Mouse (Mus musculus) myocyte (in vitro differentiated cells): ENCODE data around the gene Plcb4.

Experiments used
- CEBPB ChIP-seq: IDR thresholded peaks from 2 replicates; pipeline ENCODE4 v1.6.1; 2011; ENCODE audit warnings: mild to moderate bottlenecking, moderate library complexity; ENCODE audit not compliant: poor library complexity, insufficient read depth, severe bottlenecking
- E2F4 ChIP-seq: IDR thresholded peaks from one replicate; pipeline ENCODE4 v1.6.1; 2011; ENCODE audit warnings: mild to moderate bottlenecking, control low read depth, moderate library complexity; ENCODE audit not compliant: insufficient read depth
- MAX ChIP-seq: IDR thresholded peaks from one replicate; pipeline ENCODE4 v1.6.1; 2011; ENCODE audit warnings: low read depth, mild to moderate bottlenecking, control low read depth
- MYOD1 ChIP-seq, 3 experiments: IDR thresholded peaks; one replicate each; pipeline ENCODE4 v1.6.1; 2011; ENCODE audit warnings: control low read depth in 2 of 3, low read depth in 2 of 3, mild to moderate bottlenecking in 2 of 3, moderate library complexity in 1 of 3; ENCODE audit not compliant: insufficient read length in 2 of 3, control insufficient read depth in 1 of 3
- MYOG ChIP-seq, 3 experiments: IDR thresholded peaks; one replicate each; pipeline ENCODE4 v1.6.1; 2011; ENCODE audit warnings: control low read depth in 2 of 3, low read depth in 2 of 3, mild to moderate bottlenecking in 2 of 3; ENCODE audit not compliant: insufficient read length in 2 of 3, control insufficient read depth in 1 of 3, insufficient read depth in 1 of 3
- POLR2A ChIP-seq: IDR thresholded peaks from one replicate; pipeline ENCODE4 v1.6.1; 2011; ENCODE audit warnings: low read depth, mild to moderate bottlenecking, control low read depth, moderate library complexity; ENCODE audit not compliant: insufficient read length
- POLR2AphosphoS2 ChIP-seq: IDR thresholded peaks from one replicate; pipeline ENCODE4 v1.6.1; 2011; ENCODE audit warnings: low read depth, control low read depth; ENCODE audit not compliant: insufficient read length
- SRF ChIP-seq: IDR thresholded peaks from one replicate; pipeline ENCODE4 v1.6.1; 2011; ENCODE audit warnings: low read depth; ENCODE audit not compliant: control insufficient read depth, insufficient read length
- USF1 ChIP-seq: IDR thresholded peaks from one replicate; pipeline ENCODE4 v1.6.1; 2011; ENCODE audit warnings: low read depth, mild to moderate bottlenecking, control low read depth, moderate library complexity

- TF ChIP-seq POLR2A: no peak
- TF ChIP-seq USF1: no peak
- no peak for TF ChIP-seq CEBPB
- no peak for TF ChIP-seq SRF
- TF ChIP-seq POLR2AphosphoS2: no peak
- no peak for TF ChIP-seq MYOD1 (IDR thresholded peaks at IDR 0.05; ENCODE audit: control insufficient read depth in 1 of 3, insufficient read length in 2 of 3, low read depth in 2 of 3)
- TF ChIP-seq MAX: no peak
- no peak for TF ChIP-seq E2F4
- TF ChIP-seq MYOG (IDR thresholded peaks at IDR 0.05; ENCODE audit: control insufficient read depth in 1 of 3, insufficient read depth in 1 of 3, insufficient read length in 2 of 3, low read depth in 2 of 3): no peak
These were observed 336.4 kb downstream of the Plcb4 start for GRCm38 (mm10) chr2:135995196-135995595.
